Mouse (Mus musculus): ENCODE data around the gene Zfp319. TPM values are rescaled to one million over a fixed set of nuclear protein-coding genes. Genes with fewer than 3 reads are reported as not detected.

Gene Zfp319
- polyA plus RNA-seq, 1 experiment, result not detected

- Histone ChIP-seq H3K27ac (ENCODE audit: insufficient read depth, low read depth, low read length) (no peak overlapping the region), H3K4me3 (ENCODE audit: insufficient read depth, low read depth, low read length) (no peak overlapping the region), H3K4me1 (ENCODE audit: control insufficient read depth, insufficient read depth, low read length) (peaks cover 9% of the 10 kb centered on the region)
- 81% methylated on average over 12 of the region's 12 CpGs for WGBS
- TF ChIP-seq CTCF (IDR thresholded peaks at IDR 0.05; ENCODE audit: insufficient read depth, low read depth, low read length) (no peak), POLR2A (IDR thresholded peaks at IDR 0.05; ENCODE audit: insufficient read depth, low read depth, low read length) (no peak)
These were observed 41.7 kb upstream of the Zfp319 start for GRCm38 (mm10) chr8:95373389-95374002.

GRCm38 (mm10) chr8:95369581-95370326 is 38.0 kb upstream of the Zfp319 start:
- peaks cover 9% of the 10 kb centered on the region for H3K4me1 ChIP-seq (ENCODE audit: control insufficient read depth, insufficient read depth, low read length)
- H3K27ac ChIP-seq (ENCODE audit: insufficient read depth, low read depth, low read length), result no peak overlapping the region
- H3K4me3 ChIP-seq (ENCODE audit: insufficient read depth, low read depth, low read length), result no peak overlapping the region
- WGBS, result 70% methylated on average over 20 of the region's 20 CpGs
- TF ChIP-seq CTCF (IDR thresholded peaks at IDR 0.05; ENCODE audit: insufficient read depth, low read depth, low read length) (no peak), POLR2A (IDR thresholded peaks at IDR 0.05; ENCODE audit: insufficient read depth, low read depth, low read length) (no peak)

DNA sequence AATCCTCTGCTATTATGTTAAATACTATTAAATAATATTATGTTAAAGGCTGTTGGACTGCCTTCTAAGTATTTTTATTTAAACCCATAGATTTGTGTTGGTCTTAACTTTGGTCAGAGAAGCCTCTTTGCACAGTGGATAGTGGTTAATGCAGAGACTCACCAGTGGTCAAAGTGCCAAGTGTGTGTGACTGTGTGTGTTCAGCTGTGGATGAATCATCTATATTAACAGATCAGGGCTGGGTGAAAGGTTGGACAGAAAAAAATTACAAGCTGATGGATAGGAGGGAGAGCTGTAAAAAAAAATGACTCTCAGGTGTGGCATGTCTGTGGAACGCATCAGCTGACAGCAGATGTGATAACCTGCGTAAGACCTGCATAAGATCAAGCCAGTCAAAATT is 32.1 kb upstream of the Zfp319 start:
- H3K4me3 ChIP-seq (ENCODE audit: insufficient read depth, low read depth, low read length), result no peak overlapping the region
- TF ChIP-seq CTCF (IDR thresholded peaks at IDR 0.05; ENCODE audit: insufficient read depth, low read depth, low read length) (no peak), POLR2A (IDR thresholded peaks at IDR 0.05; ENCODE audit: insufficient read depth, low read depth, low read length) (no peak)
- H3K4me1 ChIP-seq (ENCODE audit: control insufficient read depth, insufficient read depth, low read length), result peaks cover 7% of the 10 kb centered on the region; the same call in 1 of the 2 replicates
- no peak overlapping the region for H3K27ac ChIP-seq (ENCODE audit: insufficient read depth, low read depth, low read length)
- 98% methylated on average over 2 of the region's 2 CpGs for WGBS

DNA sequence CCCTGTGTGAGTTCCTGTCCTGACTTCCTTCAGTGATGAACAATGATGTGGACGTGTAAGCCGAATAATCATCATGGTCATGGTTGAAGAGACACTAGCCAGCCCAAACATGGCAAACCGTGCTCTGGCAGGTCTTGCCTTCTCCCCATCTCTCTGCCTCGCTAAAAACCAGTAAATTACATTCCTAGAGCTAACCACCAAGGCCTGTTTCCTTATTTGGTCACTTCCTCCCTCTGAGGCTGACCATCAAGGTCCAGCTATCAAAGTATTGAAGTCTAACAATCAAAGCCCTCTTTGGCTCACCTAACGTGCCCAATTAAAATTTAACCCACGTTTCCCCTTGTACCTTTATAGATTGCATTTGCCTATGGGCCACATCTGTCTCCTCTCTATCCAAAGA is 30.5 kb upstream of the Zfp319 start:
- TF ChIP-seq POLR2A (IDR thresholded peaks at IDR 0.05; ENCODE audit: insufficient read depth, low read depth, low read length) (no peak), CTCF (IDR thresholded peaks at IDR 0.05; ENCODE audit: insufficient read depth, low read depth, low read length) (no peak)
- no peak overlapping the region for H3K4me3 ChIP-seq (ENCODE audit: insufficient read depth, low read depth, low read length)
- H3K4me1 ChIP-seq (ENCODE audit: control insufficient read depth, insufficient read depth, low read length), result peaks cover 7% of the 10 kb centered on the region; the same call in 1 of the 2 replicates
- no peak overlapping the region for H3K27ac ChIP-seq (ENCODE audit: insufficient read depth, low read depth, low read length)
- WGBS, result 80% methylated on average over 6 of the region's 6 CpGs

DNA sequence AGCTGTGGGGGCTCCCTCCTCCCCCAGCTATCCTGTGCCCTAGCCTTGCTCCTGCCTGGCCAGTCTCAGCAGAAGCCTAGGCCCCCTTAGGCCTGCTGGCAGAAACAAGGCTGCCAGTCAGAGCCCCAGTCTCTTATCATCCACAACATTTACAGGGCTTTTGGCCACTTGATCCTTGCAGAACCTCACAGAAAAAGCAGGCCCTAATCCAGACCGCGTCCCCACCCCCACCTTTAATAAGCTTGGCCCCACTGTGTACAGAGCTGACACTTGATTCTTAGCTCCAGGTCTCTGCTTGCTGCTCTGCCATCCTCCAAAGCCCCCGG is 29.2 kb upstream of the Zfp319 start:
- H3K4me1 ChIP-seq (ENCODE audit: control insufficient read depth, insufficient read depth, low read length), result peaks cover 7% of the 10 kb centered on the region; the same call in 1 of the 2 replicates
- H3K4me3 ChIP-seq (ENCODE audit: insufficient read depth, low read depth, low read length), result no peak overlapping the region
- TF ChIP-seq POLR2A (IDR thresholded peaks at IDR 0.05; ENCODE audit: insufficient read depth, low read depth, low read length) (no peak), CTCF (IDR thresholded peaks at IDR 0.05; ENCODE audit: insufficient read depth, low read depth, low read length) (no peak)
- no peak overlapping the region for H3K27ac ChIP-seq (ENCODE audit: insufficient read depth, low read depth, low read length)
- WGBS, result 70% methylated on average over 3 of the region's 3 CpGs

- 58% methylated on average over 7 of the region's 7 CpGs for WGBS
- TF ChIP-seq CTCF (IDR thresholded peaks at IDR 0.05; ENCODE audit: insufficient read depth, low read depth, low read length), result no peak
- Histone ChIP-seq H3K4me3 (ENCODE audit: insufficient read depth, low read depth, low read length) (no peak overlapping the region), H3K27ac (ENCODE audit: insufficient read depth, low read depth, low read length) (no peak overlapping the region), H3K4me1 (ENCODE audit: control insufficient read depth, insufficient read depth, low read length) (peaks cover 7% of the 10 kb centered on the region; the same call in 1 of the 2 replicates)
These were observed 28.6 kb upstream of the Zfp319 start for GRCm38 (mm10) chr8:95360181-95361015.

DNA sequence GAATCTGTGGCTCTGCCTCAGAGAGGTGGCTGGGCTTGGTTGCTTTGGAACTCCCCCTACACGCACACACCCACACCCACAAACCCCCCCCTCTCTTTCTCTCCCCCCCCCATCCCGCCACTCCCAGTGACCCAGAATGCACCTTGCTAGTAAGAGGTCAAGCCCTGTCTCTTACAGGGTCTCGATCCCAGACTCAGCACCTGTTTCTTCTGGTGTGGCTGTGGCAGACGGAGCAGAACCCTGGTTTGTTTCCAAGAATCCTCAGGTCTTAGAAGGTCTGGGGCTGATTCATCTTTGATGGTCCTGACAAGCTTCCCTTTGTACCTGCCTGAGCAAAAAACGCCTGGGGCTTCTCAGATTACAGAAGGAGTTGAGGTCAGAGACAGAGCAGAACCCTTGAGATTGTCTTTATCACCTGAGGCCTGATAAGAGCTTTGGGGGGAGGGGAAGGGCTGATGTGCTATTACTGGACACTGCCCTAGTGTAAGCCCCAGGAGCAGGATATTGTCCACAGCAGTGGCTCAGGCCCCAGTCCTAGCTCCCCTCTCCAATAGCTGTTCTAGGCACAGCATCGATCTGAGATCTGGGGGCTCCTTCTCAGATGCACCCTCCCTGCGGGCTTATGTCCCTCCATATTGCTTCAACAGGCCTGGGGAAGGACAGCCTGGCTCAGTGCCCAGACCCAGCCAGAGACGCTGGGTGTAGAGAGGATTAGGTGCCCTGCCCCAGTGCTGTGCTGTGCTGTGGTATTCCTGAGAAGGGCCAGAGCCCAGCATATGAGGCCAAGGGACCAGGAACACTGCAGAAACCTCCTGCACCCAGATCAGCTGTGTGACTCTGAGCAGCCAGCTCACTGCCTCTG is 27.0 kb upstream of the Zfp319 start:
- 74% methylated on average over 7 of the region's 8 CpGs for WGBS
- Histone ChIP-seq H3K4me3 (ENCODE audit: insufficient read depth, low read depth, low read length) (no peak overlapping the region), H3K4me1 (ENCODE audit: control insufficient read depth, insufficient read depth, low read length) (peaks cover 12% of the 10 kb centered on the region; the same call in 1 of the 2 replicates), H3K27ac (ENCODE audit: insufficient read depth, low read depth, low read length) (no peak overlapping the region)
- TF ChIP-seq CTCF (IDR thresholded peaks at IDR 0.05; ENCODE audit: insufficient read depth, low read depth, low read length) (no peak), POLR2A (IDR thresholded peaks at IDR 0.05; ENCODE audit: insufficient read depth, low read depth, low read length) (no peak)

GRCm38 (mm10) chr8:95354606-95355005 is 22.9 kb upstream of the Zfp319 start:
- Histone ChIP-seq H3K4me3 (ENCODE audit: insufficient read depth, low read depth, low read length) (no peak overlapping the region), H3K27ac (ENCODE audit: insufficient read depth, low read depth, low read length) (no peak overlapping the region), H3K4me1 (ENCODE audit: control insufficient read depth, insufficient read depth, low read length) (peaks cover 21% of the 10 kb centered on the region)
- TF ChIP-seq POLR2A (IDR thresholded peaks at IDR 0.05; ENCODE audit: insufficient read depth, low read depth, low read length), result no peak
- no peak for TF ChIP-seq CTCF (IDR thresholded peaks at IDR 0.05; ENCODE audit: insufficient read depth, low read depth, low read length)
- WGBS, result 96% methylated on average over 2 of the region's 2 CpGs
